Mouse (Mus musculus) gastrocnemius, adult 18-20 months (tissue): ENCODE results near the gene Gm20388. TPM values are rescaled to one million over a fixed set of nuclear protein-coding genes. Genes with fewer than 3 reads are reported as not detected.

Experiments
- DNase-seq: peaks from one replicate; pipeline ENCODE4 v3.0.0; 2021; ENCODE audit warnings: low spot score
- total RNA-seq, 2 experiments: library from RNA; stranded (reverse); gene quantifications; 2 replicates each; pipeline ENCODE4 v1.2.3; 2021

Gene Gm20388
- total RNA-seq, 2 experiments from 2014 or later: 10.5 to 12.3 TPM

GRCm38 (mm10) chr8:122962046-122962445 lies 3051.4 kb downstream of the Gm20388 start:
- no peak for DNase-seq

GRCm38 (mm10) chr8:122966638-122967037 lies 3056.0 kb downstream of the Gm20388 start:
- no peak for DNase-seq

GRCm38 (mm10) chr8:122968145-122968544 lies 3057.5 kb downstream of the Gm20388 start:
- no peak for DNase-seq

- no peak for DNase-seq
Measured at GRCm38 (mm10) chr8:122969964-122970620, 3059.5 kb downstream of the Gm20388 start.

- DNase-seq: no peak
Measured at GRCm38 (mm10) chr8:122976046-122976445, 3065.4 kb downstream of the Gm20388 start.

GRCm38 (mm10) chr8:122979424-122979823 lies 3068.8 kb downstream of the Gm20388 start:
- no peak for DNase-seq

- no peak for DNase-seq
Measured at GRCm38 (mm10) chr8:122979865-122980509, 3069.3 kb downstream of the Gm20388 start.

- DNase-seq: no peak
Measured at GRCm38 (mm10) chr8:122981646-122982045, 3071.0 kb downstream of the Gm20388 start.

GRCm38 (mm10) chr8:122983178-122983942 lies 3072.7 kb downstream of the Gm20388 start:
- DNase-seq: no peak

GRCm38 (mm10) chr8:122984175-122984574 lies 3073.5 kb downstream of the Gm20388 start:
- no peak for DNase-seq

GRCm38 (mm10) chr8:122986501-122987184 lies 3076.0 kb downstream of the Gm20388 start:
- DNase-seq: no peak

GRCm38 (mm10) chr8:122987255-122987654 lies 3076.6 kb downstream of the Gm20388 start:
- DNase-seq: peak; percentile 39

- DNase-seq: no peak
Measured at GRCm38 (mm10) chr8:122988955-122989354, 3078.3 kb downstream of the Gm20388 start.

GRCm38 (mm10) chr8:122989976-122990375 lies 3079.3 kb downstream of the Gm20388 start:
- no peak for DNase-seq

- DNase-seq: peak; percentile 24
Measured at GRCm38 (mm10) chr8:122991368-122991767, 3080.7 kb downstream of the Gm20388 start.

- DNase-seq: no peak
Measured at GRCm38 (mm10) chr8:122992296-122992695, 3081.7 kb downstream of the Gm20388 start.

GRCm38 (mm10) chr8:122993031-122993430 lies 3082.4 kb downstream of the Gm20388 start:
- DNase-seq: no peak

- no peak for DNase-seq
Measured at GRCm38 (mm10) chr8:122993740-122994139, 3083.1 kb downstream of the Gm20388 start.

- no peak for DNase-seq
Measured at GRCm38 (mm10) chr8:122997963-122998362, 3087.3 kb downstream of the Gm20388 start.

GRCm38 (mm10) chr8:123000311-123000710 lies 3089.7 kb downstream of the Gm20388 start:
- DNase-seq: no peak

GRCm38 (mm10) chr8:123004033-123004922 lies 3093.6 kb downstream of the Gm20388 start:
- no peak for DNase-seq
